Comparison of ENCODE assay signal across 1 mouse cellular context in the genomic region with DNA sequence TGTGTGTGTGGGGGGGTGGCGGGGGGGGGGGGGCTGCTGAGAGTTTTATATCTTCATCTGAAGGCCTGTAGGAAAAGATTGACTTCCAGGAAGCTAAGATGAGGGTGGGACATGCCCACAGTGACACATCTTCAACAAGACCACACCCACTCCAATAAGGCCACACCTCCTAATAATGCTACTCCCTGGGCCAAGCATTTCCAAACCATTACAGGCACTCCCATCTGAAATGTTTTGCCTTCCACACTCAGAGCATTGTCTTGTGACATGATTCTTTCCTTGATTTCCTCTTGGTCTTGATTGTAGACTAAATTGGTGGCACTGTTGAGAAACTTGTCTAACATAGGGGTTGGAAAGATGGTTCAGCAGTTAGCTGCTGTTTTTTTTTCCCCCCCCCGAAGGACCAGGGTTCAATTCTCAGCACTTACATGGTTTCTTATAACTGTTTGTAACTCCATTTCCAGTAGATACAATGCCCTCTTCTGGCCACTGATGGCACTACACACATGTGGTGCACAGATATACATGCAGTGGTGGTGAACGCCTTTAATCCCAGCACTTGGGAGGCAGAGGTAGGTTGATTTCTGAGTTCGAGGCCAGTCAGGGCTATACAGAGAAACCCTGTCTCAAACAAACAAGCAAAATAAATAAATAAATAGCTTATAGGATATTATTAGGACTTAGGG.
TF ChIP-seq lines count a peak whose summit lies in the region.

No protein-coding gene starts in this region.

TF ChIP-seq in MEL, 35 proteins besides CTCF, POLR2A, EP300 and RAD21 (continued from another document):
- no peak for TF ChIP-seq TAL1 (IDR thresholded peaks at IDR 0.05; ENCODE audit: low read length)
- no peak for TF ChIP-seq MYB (IDR thresholded peaks at IDR 0.05; ENCODE audit: low read depth, low read length)
